Mouse (Mus musculus) MN1 (cell line): ENCODE data around the gene Gm42878.
"Not testable (repeated sequence)": the region's sequence is repeated elsewhere in the genome, so short reads cannot be mapped to it uniquely, and the experiment has no call there.

Source experiments
- DNase-seq: peaks from one replicate; pipeline ENCODE4 v3.0.0-alpha.2; 2016; ENCODE audit warnings: low spot score

Gene Gm42878

DNA sequence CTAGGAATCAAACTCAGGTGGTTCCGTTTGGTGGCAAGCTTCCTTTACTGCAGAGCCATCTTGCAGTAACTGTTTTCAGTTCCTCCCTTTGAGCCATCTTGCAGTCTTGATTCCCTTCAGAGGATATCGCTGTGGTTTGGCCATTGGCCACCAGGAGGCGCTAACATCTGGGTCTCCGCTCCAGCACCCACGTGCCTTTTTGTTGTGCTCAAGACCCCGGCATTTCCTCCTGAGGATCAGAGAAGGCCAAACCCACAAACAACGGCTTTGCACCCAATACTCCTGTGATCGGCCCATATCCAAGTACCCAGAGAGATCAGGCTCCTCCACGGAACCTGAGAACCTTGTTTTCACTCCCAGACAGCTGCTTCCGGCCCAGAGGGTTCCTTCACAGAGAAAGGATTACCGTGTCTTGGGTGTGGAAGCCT is 19.2 kb upstream of the Gm42878 start:
- DNase-seq: peak; percentile 65

DNA sequence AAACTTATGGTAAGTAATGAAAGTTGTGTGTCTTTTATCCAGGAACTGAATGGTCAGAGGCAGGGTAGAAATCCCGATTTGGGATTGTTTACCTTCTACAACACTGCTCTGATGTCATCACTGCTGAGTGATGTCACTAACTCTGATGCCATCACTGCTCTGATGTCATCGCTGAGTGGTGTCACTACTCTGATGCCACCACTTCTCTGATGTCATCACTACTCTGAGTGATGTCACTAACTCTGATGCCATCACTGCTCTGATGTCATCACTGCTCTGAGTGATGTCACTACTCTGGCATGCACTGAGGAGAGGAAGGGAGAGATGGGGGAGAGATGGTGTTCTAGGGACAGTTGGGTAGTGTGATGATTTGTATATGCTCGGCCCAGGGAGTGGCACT is 17.2 kb upstream of the Gm42878 start:
- no peak for DNase-seq

DNA sequence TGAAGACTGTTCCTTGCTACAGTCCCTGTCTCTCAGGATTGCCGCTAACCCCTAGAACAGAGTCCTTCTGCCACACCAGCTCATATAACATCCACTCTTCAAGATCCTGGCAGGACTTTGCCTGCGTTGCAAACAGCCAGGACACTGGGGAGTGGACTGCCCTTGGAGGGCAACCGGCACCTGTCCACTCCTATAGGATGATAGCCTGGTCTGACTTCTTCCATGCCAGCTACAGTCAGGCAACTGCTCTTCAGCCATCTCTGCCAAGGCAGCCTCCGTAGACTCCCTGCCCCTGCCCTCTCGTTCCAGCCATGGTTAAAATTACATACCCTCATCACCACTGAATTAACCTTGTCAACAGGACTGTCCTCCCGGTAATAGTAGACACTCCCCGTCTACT is 3.9 kb upstream of the Gm42878 start:
- no peak for DNase-seq

DNA sequence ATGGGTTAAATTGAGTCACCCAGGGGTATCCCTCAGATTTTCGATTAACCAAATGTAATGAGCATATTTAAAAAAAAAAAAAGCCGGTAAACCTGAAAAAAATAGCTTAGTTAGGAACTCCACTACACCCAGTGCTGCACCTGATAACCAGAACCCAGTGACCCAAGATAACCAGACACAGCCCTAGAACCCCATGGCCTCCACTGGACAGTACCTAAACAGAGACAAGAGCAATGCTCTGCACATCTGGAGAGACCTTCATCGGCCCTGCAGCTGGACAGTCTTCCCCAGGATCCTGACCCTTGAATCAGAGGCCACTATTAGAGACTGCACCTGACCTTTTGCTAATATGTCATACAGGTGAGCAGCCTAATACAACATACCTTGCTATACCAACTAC is 1.8 kb upstream of the Gm42878 start:
- no peak for DNase-seq

DNA sequence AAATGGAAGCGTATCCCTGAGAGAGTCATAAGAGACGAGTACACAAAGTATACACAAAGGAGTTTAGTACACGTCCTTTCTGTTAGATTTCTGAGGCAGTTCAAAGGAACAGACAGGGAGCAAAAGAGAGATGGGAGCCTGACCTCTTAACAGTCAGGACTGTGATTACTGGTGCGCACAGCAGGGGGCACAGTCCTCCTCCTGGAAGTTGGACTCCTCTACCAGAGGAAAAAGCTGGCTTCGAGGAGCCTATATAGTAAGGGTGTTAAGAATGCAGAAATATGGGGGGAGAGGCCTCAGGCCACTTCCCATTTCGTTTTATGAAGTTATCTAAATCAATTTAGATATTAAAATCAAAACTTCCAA is 1.2 kb upstream of the Gm42878 start:
- peak; percentile 79 for DNase-seq

DNA sequence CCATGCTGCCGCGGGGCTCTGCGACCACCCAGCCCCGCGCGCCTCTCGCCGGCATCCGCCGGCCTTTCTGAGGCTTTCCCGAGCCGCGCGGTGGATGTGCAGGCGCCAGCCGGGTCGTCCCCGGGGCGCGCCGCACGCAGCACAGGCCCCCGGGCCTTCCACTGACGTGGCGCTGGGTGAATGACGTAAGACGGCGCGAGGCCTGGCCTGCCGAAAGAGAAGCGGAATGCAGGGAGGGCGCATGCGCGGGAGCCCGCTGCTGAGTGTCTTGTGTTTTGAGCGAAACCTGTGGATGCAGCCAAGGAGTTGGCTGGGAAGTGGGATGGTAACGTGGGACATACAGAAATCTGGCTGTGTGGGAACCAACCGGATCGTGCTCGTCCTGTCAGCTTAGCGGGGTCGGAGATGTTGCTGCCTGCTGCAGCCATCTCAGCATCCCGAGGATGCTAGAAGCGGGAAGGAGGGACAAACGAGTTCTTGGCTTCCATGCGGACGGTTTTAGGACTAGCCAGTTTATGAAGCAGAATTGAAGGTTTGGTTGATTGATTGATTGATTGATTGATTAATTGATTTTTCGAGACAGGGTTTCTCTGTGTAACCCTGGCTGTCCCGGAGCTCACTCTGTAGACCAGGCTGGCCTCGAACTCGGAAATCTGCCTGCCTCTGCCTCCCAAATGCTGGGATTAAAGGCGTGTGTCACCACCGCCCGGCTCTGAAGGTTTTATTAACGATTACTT is 679 bp upstream of the Gm42878 start, which contains the start of gene Mapkapk5:
Gene Mapkapk5, minus strand, starts transcription at position 113 of the 737 bp plus-strand sequence.
- DNase-seq: peak; percentile 97

DNA sequence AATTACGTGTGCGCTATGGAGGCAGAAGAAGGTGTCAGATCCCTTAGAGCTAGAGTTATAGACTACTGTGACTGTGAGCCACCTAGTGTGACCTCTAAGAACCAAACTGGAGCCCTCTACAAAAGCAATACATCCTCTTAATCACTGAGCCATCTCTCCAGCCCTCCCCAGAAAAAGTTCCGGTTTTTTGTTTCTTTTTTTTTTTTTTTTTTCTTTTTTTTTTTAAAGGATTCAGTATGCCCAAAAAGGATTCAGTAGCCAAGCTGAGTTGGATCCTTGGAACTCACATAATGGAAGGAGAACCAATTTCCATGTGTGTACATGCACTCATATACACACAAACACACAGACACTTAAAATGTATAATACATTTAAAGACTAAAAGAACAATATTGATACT is 1.9 kb downstream of the Gm42878 start:
- DNase-seq: no peak

DNA sequence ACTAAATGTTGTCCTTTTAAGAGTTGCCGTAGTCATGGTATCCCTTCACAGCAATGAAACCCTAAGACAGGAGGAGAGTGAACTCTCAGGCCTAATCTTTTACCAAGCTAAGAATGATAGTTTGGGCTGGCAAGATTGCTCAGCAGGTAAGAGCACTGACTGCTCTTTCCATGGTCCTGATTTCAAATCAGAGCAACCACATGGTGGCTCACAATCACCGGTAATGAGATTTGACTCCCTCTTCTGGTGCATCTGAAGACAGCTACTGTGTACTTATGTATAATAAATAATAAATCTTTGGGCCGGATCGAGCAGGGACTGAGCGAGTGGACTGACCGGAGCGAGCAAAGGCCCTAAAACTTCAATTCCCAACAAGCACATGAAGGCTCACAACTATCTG is 4.0 kb downstream of the Gm42878 start:
- no peak for DNase-seq

DNA sequence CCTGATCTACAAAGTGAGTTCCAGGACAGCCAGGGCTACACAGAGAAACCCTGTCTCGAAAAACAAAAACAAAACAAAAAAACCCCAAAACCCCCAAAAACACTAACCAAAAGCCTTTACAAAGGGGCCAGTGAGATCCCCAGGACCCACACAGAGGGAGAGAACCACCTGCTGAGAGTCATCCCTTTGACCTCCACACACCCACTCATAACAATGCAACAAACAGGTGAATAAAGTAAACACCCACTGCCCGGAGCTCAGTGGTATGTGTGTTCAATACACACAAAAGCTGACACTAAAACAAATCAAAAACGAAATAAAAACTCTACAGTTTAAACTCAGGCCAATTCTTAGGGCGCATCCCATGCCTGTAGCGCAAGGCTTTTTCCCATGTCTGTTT is 5.2 kb downstream of the Gm42878 start:
- no peak for DNase-seq

DNA sequence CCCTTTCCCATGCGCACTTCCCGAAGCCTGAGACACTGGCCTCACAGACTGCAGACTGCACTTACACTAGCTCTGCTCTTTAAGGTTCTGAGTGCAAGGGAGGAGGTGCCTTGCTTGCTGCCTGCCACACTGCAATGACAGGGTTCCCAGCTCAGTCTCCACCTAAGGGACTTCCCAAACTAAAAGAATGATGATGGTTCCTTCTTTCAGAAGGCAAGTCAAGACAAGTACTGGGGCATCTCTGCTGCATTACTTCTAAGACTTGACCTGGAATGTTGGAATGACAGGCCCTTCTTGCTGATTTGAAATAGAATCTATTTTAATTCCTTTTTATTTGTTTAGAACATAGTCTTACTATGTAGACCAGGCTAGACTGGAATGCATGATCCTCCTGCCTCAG is 7.7 kb downstream of the Gm42878 start:
- DNase-seq: no peak

DNA sequence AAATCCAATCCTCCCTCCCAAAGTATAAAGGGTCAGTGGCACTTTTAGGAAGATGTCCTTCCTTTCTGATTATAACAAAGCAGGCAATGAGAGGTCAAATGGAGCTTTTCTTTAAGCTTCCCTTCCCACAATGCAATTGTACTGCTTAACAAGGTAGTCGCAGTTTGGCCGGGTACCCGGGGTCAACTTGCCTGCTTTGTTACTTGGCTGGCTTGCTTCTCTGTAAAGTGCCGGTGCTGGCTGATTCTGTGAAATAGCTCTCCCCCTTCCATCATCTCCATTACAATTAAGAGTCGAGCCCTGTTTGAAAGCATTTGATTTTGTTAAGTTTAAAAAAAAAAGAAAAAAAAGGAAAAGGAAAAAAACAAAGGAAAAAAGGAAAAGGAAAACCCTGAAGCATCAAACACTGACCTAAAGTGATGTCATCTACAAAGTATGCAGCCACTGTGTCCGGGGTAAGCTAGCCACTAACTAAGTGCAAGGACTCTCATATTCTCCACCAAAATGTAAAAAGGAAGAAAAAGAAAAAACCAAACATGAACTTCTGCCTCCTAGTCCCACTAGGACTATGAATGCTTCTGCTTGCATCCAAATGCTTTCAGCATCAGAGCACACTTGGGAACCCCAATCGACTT is 8.2 kb downstream of the Gm42878 start:
- no peak for DNase-seq

DNA sequence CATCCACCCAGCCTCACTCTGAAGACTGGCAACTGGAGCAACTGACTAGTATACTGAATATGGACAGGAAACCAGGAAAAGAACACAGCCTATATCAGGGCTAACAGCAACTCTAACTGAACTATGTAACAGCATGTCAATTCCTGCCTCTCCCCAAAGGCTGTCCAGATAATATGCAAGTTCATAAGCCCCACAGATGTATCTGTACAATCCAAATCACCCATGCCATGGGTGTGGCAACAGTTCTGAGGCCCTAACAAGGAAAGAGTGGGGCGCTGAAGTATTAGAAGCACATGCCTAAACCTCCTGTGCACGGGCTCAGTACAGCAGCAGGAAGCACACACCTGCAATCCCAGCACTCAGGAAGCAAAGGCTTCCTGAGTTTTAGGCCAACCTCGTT is 10.2 kb downstream of the Gm42878 start:
- DNase-seq: no peak

DNA sequence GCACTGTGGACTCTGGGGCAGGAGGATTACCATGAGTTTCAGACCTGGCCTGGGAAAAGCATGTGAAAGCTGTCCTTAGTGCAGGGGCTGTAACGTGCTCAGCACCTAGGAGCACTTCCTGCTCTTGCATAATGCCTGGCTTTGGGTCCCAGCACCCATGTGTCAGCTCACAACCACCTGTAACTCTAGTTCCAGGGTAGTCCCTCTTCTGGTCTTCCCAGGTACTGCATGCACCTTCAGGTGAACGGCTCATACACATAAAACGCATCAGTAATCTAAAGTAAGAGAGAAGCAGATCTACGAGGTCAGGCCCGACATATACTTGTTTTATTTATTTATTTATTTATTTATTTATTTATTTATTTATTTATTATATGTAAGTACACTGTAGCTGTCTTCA is 10.8 kb downstream of the Gm42878 start:
- peak; percentile 31 for DNase-seq

DNA sequence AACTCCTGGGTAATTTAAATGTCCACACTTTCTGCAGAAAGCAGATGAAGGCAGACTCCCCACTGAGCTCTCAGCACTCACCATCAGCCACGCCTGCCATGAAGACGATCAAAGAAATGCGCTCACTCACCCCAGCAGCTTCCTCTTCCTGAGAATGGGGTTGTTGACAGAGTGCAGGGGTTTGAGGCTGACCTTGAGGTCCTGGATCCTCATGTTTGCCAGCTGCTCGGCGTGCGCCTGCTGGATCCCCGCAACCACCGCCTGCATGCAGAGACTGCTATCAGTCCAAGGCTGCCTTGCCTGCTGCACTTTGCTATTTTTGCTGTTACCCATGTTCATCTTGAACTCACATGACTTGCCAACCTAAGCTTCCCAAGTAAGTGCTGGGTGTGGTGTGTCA is 18.3 kb downstream of the Gm42878 start:
- DNase-seq: no peak

DNA sequence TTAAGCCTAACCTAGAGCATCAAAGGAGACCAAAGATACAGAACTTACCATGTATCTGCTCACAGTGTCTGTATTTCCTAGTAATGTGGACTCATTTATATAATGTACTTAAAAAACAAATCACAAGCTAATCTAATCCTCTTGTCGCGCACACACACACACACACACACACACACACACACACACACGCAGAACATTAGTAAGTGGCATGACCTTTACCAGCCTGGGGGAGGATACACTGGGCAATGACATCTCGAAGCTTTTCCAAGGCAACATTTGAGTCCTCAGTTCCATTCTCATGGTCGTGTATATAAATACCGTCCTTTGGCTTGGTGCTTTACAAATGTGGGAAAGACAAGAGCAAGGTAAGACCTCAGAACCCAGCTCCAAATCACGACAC is 18.8 kb downstream of the Gm42878 start:
- DNase-seq: no peak

DNA sequence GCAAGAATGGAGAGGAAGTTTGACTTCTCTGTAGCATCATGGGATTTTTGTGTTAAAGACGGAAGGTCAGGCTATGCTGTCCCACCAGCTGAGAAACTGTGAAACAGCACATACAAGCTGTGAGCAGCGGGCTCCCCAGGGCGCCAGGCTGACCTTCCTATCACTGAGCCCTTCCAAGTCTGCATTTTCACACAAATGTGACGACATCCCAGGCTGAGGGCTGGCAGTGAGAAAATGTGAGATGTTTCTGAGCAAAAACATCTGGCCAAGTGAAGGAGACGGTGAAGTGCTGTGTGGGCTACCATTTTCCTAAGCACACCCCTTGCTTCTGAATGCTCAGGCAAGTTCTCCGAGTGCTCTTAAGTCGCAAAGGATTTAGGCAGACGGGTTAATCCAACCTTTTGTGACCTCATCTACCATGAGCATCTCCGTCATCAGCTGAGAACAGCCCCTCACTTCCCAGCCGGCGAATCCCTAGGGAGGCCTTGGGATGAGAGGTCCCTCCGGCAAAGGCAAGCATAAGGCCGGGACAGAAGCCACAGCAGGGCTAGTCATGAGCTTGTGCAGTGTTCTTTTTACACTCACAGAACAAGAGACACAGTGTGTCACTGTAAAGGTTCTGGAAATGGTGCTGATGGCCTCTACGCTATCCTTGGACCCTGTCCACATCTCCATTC is 19.4 kb downstream of the Gm42878 start:
- no peak for DNase-seq

DNA sequence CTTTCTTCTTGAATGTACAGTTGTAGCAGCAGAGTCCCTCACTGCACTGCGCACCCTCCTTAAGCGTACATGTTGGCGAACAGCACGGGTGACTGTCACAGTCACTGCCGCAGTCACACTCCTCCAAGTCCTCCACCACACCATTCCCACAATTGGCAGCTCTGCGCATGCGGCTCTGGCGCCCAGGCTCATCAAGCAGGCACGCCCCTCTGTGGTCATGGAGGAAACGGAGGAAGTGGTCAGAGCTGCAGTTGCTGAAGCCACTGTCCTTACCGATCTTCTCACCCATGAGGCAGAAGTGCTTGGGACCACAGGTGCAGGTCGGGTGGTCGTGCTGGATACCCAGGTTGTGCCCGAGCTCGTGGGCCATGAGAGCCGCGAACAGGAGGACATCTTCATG is 25.5 kb downstream of the Gm42878 start:
- DNase-seq: not testable (repeated sequence)

DNA sequence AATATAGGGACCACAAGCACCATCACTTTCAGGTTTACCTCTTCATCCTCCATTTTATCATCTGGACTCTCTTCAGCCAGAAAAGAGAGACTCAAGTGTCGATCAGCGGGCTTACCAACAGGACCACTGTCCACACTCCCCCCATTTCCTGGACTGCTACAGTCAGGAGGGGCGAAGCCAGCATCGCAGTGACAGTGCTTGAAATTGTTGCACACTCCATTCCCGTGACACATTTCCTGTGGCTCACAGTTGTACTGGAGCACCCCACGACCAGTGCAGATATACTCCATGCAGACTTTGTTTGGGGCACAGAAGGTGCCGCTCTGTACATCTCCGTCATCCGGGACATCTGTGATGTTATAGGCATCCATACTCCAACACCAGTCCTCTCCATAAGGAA is 26.3 kb downstream of the Gm42878 start:
- no peak for DNase-seq

DNA sequence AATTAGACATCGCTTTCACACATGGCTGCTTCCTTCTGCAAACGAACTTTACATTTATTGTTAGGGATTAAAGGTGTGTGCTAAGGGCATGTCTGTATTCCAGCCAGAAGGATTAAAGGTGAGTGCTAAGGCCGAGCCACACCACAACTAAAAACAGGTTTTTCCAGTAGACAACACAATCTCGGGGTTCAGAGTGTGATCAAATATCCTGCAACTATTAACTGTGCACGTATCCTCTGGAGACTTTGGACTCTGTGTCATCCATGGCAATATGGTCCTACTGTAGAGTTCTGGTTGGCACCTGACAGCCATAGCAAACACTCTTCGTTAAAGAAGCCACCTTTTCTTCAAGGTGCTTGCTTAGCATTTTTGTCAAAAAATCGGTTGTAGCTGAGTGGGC is 35.3 kb downstream of the Gm42878 start:
- DNase-seq: no peak

DNA sequence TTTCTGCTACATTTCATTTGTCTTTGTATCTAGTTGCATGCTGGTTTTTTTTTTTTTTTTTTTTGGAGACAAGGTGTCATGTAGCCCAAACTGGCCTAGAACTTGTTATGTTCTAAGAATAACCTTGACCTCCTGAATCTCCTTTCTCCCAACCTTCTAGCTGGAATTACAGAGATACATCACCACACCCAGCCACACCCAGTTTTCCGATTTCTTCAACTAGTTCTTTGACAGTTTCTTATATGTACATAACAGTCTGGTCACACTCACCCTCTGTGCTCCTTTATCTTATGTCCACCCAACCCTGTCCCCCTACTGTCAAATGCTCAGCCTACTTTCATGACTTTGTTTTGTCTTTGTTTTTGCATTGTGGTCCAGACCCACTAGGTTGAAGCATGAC is 38.4 kb downstream of the Gm42878 start:
- DNase-seq: no peak

DNA sequence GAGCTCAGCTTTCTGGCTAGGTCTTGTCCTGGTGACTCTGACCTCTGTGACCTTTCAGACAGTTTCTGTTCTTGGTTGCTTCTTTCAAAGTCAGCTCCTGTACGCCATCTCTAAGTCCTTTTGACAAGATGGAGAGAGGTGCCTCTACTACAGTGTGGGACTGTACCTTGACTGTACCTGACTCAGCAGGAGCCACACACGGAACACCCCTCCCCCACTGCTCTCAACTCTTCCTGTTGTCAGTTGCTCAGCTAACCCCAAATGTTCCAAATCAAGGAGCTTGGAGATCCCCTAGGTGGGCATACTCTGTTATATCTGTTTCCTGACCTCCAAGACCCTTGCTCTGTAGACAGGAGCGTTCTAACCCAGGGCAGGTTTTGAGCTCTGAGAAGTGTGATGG is 42.1 kb downstream of the Gm42878 start, which contains the start of gene Adam1b:
Gene Adam1b, minus strand, starts transcription at position 205 of the 400 bp plus-strand sequence.
- DNase-seq: no peak

DNA sequence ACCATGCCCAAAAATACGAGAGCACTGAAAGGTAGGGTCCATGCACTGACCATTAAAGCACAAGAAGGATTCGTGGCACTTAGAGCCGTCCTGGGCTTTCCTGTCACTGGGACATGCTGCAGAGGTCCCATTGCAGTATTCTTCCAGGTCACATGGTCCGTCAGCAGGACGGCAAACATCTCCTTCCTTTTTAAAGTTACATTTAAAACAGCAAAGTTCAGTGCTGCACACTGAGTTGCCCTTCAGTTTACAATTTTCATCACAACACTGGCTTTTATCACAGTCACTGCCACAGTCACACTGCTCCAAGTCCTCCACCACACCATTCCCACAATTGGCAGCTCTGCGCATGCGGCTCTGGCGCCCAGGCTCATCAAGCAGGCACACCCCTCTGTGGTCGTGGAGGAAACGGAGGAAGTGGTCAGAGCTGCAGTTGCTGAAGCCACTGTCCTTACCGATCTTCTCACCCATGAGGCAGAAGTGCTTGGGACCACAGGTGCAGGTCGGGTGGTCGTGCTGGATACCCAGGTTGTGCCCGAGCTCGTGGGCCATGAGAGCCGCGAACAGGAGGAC is 43.8 kb downstream of the Gm42878 start:
- not testable (repeated sequence) for DNase-seq

DNA sequence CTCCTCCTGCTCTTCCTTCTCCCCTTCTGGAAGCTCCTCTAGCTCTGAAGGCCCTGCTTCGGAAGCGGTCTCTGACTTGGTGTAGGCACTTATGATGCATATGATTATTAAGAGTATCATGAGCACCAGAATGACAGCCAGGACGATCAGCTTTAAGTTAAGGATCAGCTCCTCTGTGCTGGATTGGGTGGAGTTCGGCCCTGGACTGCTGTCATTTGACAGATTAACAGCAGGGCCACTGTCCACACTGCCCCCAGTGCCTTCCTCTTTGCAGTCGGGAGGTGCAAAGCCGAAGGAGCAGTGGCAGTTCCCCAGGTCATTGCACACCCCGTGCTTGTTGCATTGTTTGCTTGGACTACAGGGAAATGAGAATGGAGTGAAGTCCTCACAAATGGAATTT is 44.6 kb downstream of the Gm42878 start:
- no peak for DNase-seq
